Mouse (Mus musculus): ENCODE measurements around the gene Akap3. TPM values are rescaled to one million over a fixed set of nuclear protein-coding genes. Genes with fewer than 3 reads are reported as not detected.
A peak's percentile ranks its signal among the peaks of the same experiment; 100 is the strongest.

Gene Akap3
- 0.08 and 0.09 TPM in 2 replicates for polyA plus RNA-seq (2015; fragmentation: Nextera tagmentation; extraction: Ambion mirVana)

- H3K27ac ChIP-seq (replicated peaks): no peak within 1 kb of the TSS
- H3K9me3 ChIP-seq (replicated peaks): no peaks in the 10 kb centered on the region
- no peaks in the 10 kb centered on the region for H3K27me3 ChIP-seq
- peaks cover 10% of the 10 kb centered on the region for H3K4me1 ChIP-seq
- no peak within 1 kb of the TSS for H3K4me2 ChIP-seq (replicated peaks)
- H3K4me3 ChIP-seq (replicated peaks): no peak within 1 kb of the TSS
- H3K9ac ChIP-seq: no peak within 1 kb of the TSS
- H3K36me3 ChIP-seq: no peaks in the 10 kb centered on the region
- ATAC-seq (ENCODE audit: insufficient number of reproducible peaks, low FRiP score, low TSS enrichment, low read depth): no peak
These were observed at the start of gene Akap3 for GRCm38 (mm10) chr6:126852881-126853280. Gene Akap3, plus strand, starts transcription at chr6:126853098.

GRCm38 (mm10) chr6:126806783-126807182 lies 46.1 kb upstream of the Akap3 start:
- Histone ChIP-seq H3K27me3 (no peaks in the 10 kb centered on the region), H3K9me3 (replicated peaks) (no peaks in the 10 kb centered on the region), H3K4me2 (replicated peaks) (no peak overlapping the region), H3K9ac (no peak overlapping the region), H3K4me1 (no peaks in the 10 kb centered on the region), H3K27ac (replicated peaks) (no peak overlapping the region), H3K4me3 (replicated peaks) (no peak overlapping the region), H3K36me3 (no peaks in the 10 kb centered on the region)
- 85% methylated on average over 3 of the region's 3 CpGs for WGBS
- no peak for ATAC-seq (ENCODE audit: insufficient number of reproducible peaks, low FRiP score, low TSS enrichment, low read depth)

- no peaks in the 10 kb centered on the region for H3K36me3 ChIP-seq
- WGBS: 65% methylated on average over 4 of the region's 4 CpGs
- H3K27ac ChIP-seq (replicated peaks): no peak overlapping the region
- H3K4me3 ChIP-seq (replicated peaks): no peak overlapping the region
- no peaks in the 10 kb centered on the region for H3K4me1 ChIP-seq
- H3K4me2 ChIP-seq (replicated peaks): no peak overlapping the region
- ATAC-seq (ENCODE audit: insufficient number of reproducible peaks, low FRiP score, low TSS enrichment, low read depth): no peak
- H3K9ac ChIP-seq: no peak overlapping the region
- no peaks in the 10 kb centered on the region for H3K9me3 ChIP-seq (replicated peaks)
- H3K27me3 ChIP-seq: no peaks in the 10 kb centered on the region
These were observed 44.8 kb upstream of the Akap3 start for GRCm38 (mm10) chr6:126808134-126808533.

- no peak overlapping the region for H3K27ac ChIP-seq (replicated peaks)
- 79% methylated on average over 8 of the region's 8 CpGs for WGBS
- no peak for ATAC-seq (ENCODE audit: insufficient number of reproducible peaks, low FRiP score, low TSS enrichment, low read depth)
These were observed 44.3 kb upstream of the Akap3 start for GRCm38 (mm10) chr6:126808561-126808960.

GRCm38 (mm10) chr6:126811481-126811880 lies 41.4 kb upstream of the Akap3 start:
- Histone ChIP-seq H3K36me3 (no peaks in the 10 kb centered on the region), H3K27me3 (no peaks in the 10 kb centered on the region), H3K4me3 (replicated peaks) (no peak overlapping the region), H3K4me2 (replicated peaks) (no peak overlapping the region), H3K27ac (replicated peaks) (no peak overlapping the region), H3K9ac (no peak overlapping the region), H3K9me3 (replicated peaks) (no peaks in the 10 kb centered on the region), H3K4me1 (no peaks in the 10 kb centered on the region)
- no peak for ATAC-seq (ENCODE audit: insufficient number of reproducible peaks, low FRiP score, low TSS enrichment, low read depth)
- 78% methylated on average over 4 of the region's 4 CpGs for WGBS

More at GRCm38 (mm10) chr6:126808561-126808960, 44.3 kb upstream of the Akap3 start:
- H3K4me2 ChIP-seq (replicated peaks): no peak overlapping the region
- H3K27me3 ChIP-seq: no peaks in the 10 kb centered on the region
- no peaks in the 10 kb centered on the region for H3K4me1 ChIP-seq
- H3K36me3 ChIP-seq: no peaks in the 10 kb centered on the region
- H3K9ac ChIP-seq: no peak overlapping the region
- H3K9me3 ChIP-seq (replicated peaks): no peaks in the 10 kb centered on the region
- H3K4me3 ChIP-seq (replicated peaks): no peak overlapping the region

GRCm38 (mm10) chr6:126815206-126815750 lies 37.6 kb upstream of the Akap3 start:
- Histone ChIP-seq H3K27me3 (no peaks in the 10 kb centered on the region), H3K27ac (replicated peaks) (no peak overlapping the region), H3K9ac (no peak overlapping the region), H3K9me3 (replicated peaks) (no peaks in the 10 kb centered on the region), H3K4me1 (no peaks in the 10 kb centered on the region), H3K36me3 (peaks cover 9% of the 10 kb centered on the region), H3K4me3 (replicated peaks) (no peak overlapping the region), H3K4me2 (replicated peaks) (no peak overlapping the region)
- ATAC-seq (ENCODE audit: insufficient number of reproducible peaks, low FRiP score, low TSS enrichment, low read depth): no peak
- WGBS: 62% methylated on average over 6 of the region's 6 CpGs

- H3K9me3 ChIP-seq (replicated peaks): no peaks in the 10 kb centered on the region
- H3K4me2 ChIP-seq (replicated peaks): no peak overlapping the region
- peaks cover 19% of the 10 kb centered on the region for H3K36me3 ChIP-seq
- 92% methylated on average over 8 of the region's 8 CpGs for WGBS
- H3K27me3 ChIP-seq: no peaks in the 10 kb centered on the region
- no peak for ATAC-seq (ENCODE audit: insufficient number of reproducible peaks, low FRiP score, low TSS enrichment, low read depth)
- no peak overlapping the region for H3K9ac ChIP-seq
- no peak overlapping the region for H3K4me3 ChIP-seq (replicated peaks)
- H3K27ac ChIP-seq (replicated peaks): no peak overlapping the region
- no peaks in the 10 kb centered on the region for H3K4me1 ChIP-seq
These were observed 36.6 kb upstream of the Akap3 start for GRCm38 (mm10) chr6:126816338-126816737.

- Histone ChIP-seq H3K4me1 (no peaks in the 10 kb centered on the region), H3K27ac (replicated peaks) (no peak overlapping the region), H3K9me3 (replicated peaks) (no peaks in the 10 kb centered on the region), H3K4me3 (replicated peaks) (no peak overlapping the region), H3K27me3 (no peaks in the 10 kb centered on the region), H3K36me3 (peaks cover 84% of the 10 kb centered on the region), H3K9ac (no peak overlapping the region), H3K4me2 (replicated peaks) (no peak overlapping the region)
- ATAC-seq (ENCODE audit: insufficient number of reproducible peaks, low FRiP score, low TSS enrichment, low read depth): no peak
- 85% methylated on average over 3 of the region's 3 CpGs for WGBS
These were observed 29.8 kb upstream of the Akap3 start for GRCm38 (mm10) chr6:126823087-126823486.

- Histone ChIP-seq H3K4me3 (replicated peaks) (no peak overlapping the region), H3K27me3 (no peaks in the 10 kb centered on the region), H3K4me1 (no peaks in the 10 kb centered on the region), H3K36me3 (peaks cover 93% of the 10 kb centered on the region), H3K27ac (replicated peaks) (no peak overlapping the region), H3K9me3 (replicated peaks) (no peaks in the 10 kb centered on the region), H3K4me2 (replicated peaks) (no peak overlapping the region), H3K9ac (no peak overlapping the region)
- WGBS: 85% methylated on average over 8 of the region's 8 CpGs
- no peak for ATAC-seq (ENCODE audit: insufficient number of reproducible peaks, low FRiP score, low TSS enrichment, low read depth)
These were observed 16.3 kb upstream of the Akap3 start for GRCm38 (mm10) chr6:126836628-126837027.

- peak within 1 kb of the TSS; percentile 58; the same call in 1 of the 2 replicates for H3K27ac ChIP-seq (replicated peaks)
- ATAC-seq (ENCODE audit: insufficient number of reproducible peaks, low FRiP score, low TSS enrichment, low read depth): peak; percentile 57; the same call in 1 of the 2 replicates
- WGBS: 7% methylated on average over 46 of the region's 46 CpGs
- H3K9ac ChIP-seq: peak within 1 kb of the TSS; percentile 70
- peak within 1 kb of the TSS; percentile 84 for H3K4me2 ChIP-seq (replicated peaks)
- peak within 1 kb of the TSS; percentile 78 for H3K4me3 ChIP-seq (replicated peaks)
- no peaks in the 10 kb centered on the region for H3K9me3 ChIP-seq (replicated peaks)
- H3K36me3 ChIP-seq: peaks cover 6% of the 10 kb centered on the region; the same call in 1 of the 2 replicates
- H3K4me1 ChIP-seq: peaks cover 15% of the 10 kb centered on the region
- H3K27me3 ChIP-seq: no peaks in the 10 kb centered on the region
These were observed 3.9 kb upstream of the Akap3 start, which contains the start of gene Ndufa9 for GRCm38 (mm10) chr6:126848712-126849704. Gene Ndufa9, minus strand, starts transcription at chr6:126849136.

GRCm38 (mm10) chr6:126877118-126877517 lies 24.2 kb downstream of the Akap3 start:
- H3K4me2 ChIP-seq (replicated peaks): no peak overlapping the region
- no peak overlapping the region for H3K27ac ChIP-seq (replicated peaks)
- 69% methylated on average over 8 of the region's 8 CpGs for WGBS
- ATAC-seq (ENCODE audit: insufficient number of reproducible peaks, low FRiP score, low TSS enrichment, low read depth): no peak
- H3K9me3 ChIP-seq (replicated peaks): no peaks in the 10 kb centered on the region
- no peak overlapping the region for H3K4me3 ChIP-seq (replicated peaks)
- H3K4me1 ChIP-seq: no peaks in the 10 kb centered on the region
- no peak overlapping the region for H3K9ac ChIP-seq
- H3K36me3 ChIP-seq: no peaks in the 10 kb centered on the region
- H3K27me3 ChIP-seq: no peaks in the 10 kb centered on the region

Data from embryonic facial prominence, embryonic 15.5 days (tissue).